In the genomic region with DNA sequence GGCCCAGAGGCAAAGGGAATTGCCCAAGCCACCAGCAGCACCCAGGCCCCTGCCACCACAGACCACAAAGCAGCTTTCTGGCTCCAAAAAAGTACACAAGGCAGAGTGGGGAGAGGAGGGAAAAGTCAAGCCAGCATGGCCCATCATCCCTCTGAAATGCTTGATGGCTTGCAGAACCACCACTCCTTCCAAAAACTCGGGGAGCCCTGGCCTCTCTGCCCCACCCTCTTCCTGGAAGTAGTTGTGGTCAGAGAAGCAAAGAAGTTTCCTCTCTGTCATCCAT, we compare ENCODE assay signal across 9 mouse cellular contexts. TPM values are rescaled to one million over a fixed set of nuclear protein-coding genes. Genes with fewer than 3 reads are reported as not detected.
DNase-seq lines count a peak whose midpoint lies in the region; ATAC-seq and TF ChIP-seq lines count a peak whose summit lies in the region.
"Had no signal": no experiment of that assay in that cellular context is flagged by ENCODE, and none has a peak within 500 bp of the region (broad histone marks: within the 10 kb centered on the region; RNA-seq: fewer than 3 reads in every experiment).

No protein-coding gene starts in this region.

- no peak overlapping the region for H3K4me3 ChIP-seq in kidney, postnatal 0 days (replicated peaks; ENCODE audit: low read depth, low read length)
- H3K4me3 ChIP-seq in CH12.LX (replicated peaks in 1 of 3; ENCODE audit: low read depth in 2 of 3, low read length in 2 of 3, poor library complexity in 1 of 3) = peak overlapping the region; percentile 84 to 99 (median 96)
- peak overlapping the region; percentile 75 for H3K4me3 ChIP-seq in embryonic facial prominence, embryonic 15.5 days (replicated peaks)

- TF ChIP-seq POLR2A in CH12.LX (IDR thresholded peaks at IDR 0.05; ENCODE audit: low read depth, low read length) = peak; percentile 52

- H3K79me2 ChIP-seq in CH12.LX (replicated peaks; ENCODE audit: control insufficient read depth, extremely low read depth, insufficient read depth, poor library complexity, severe bottlenecking) = peaks cover 16% of the 10 kb centered on the region

- H3K27ac ChIP-seq in kidney, postnatal 0 days = no peak overlapping the region
- peak overlapping the region; percentile 97 for H3K27ac ChIP-seq in CH12.LX (ENCODE audit: insufficient read depth, low read depth)
- peak overlapping the region; percentile 56 for H3K27ac ChIP-seq in embryonic facial prominence, embryonic 15.5 days (replicated peaks)

- dilution Hi-C loops in CH12.LX (cut with MboI; ENCODE audit: extremely low pct_ligation_motif_present, extremely low pct_unique_long_range_greater_than_20kb, low sequenced_read_pairs) = no loop called here

- peak overlapping the region; percentile 31; the same call in 1 of the 2 replicates for H3K9ac ChIP-seq in kidney, postnatal 0 days (ENCODE audit: low read depth, low read length)
- H3K9ac ChIP-seq in CH12.LX (ENCODE audit: insufficient read depth, low read depth) = peak overlapping the region; percentile 89
- no peak overlapping the region for H3K9ac ChIP-seq in embryonic facial prominence, embryonic 15.5 days

- 28% methylated on average over 1 of the region's 1 CpGs for WGBS in kidney, postnatal 0 days
- 9% methylated on average over 1 of the region's 1 CpGs for WGBS in embryonic facial prominence, embryonic 15.5 days

- no peaks in the 10 kb centered on the region for H3K36me3 ChIP-seq in kidney, postnatal 0 days (ENCODE audit: insufficient read depth, low read length)
- H3K36me3 ChIP-seq in CH12.LX (replicated peaks in 1 of 2; ENCODE audit: control insufficient read depth in 1 of 2, insufficient read depth in 1 of 2, low read length in 1 of 2) = peaks cover 0 to 26% of the 10 kb centered on the region in 2 experiments
- no peaks in the 10 kb centered on the region for H3K36me3 ChIP-seq in embryonic facial prominence, embryonic 15.5 days

- ATAC-seq in kidney, postnatal 0 days (replicated peaks; ENCODE audit: low FRiP score, low read depth) = no peak
- no peak for ATAC-seq in embryonic facial prominence, embryonic 15.5 days (ENCODE audit: insufficient number of reproducible peaks, low FRiP score, low TSS enrichment, low read depth)
- ATAC-seq: activated CD4-positive, CD25-positive, alpha-beta regulatory T cell, adult 4 months had no signal

- TF ChIP-seq RAD21 in CH12.LX (IDR thresholded peaks at IDR 0.05; ENCODE audit: low read depth, low read length) = no peak; the same call in 1 of the 2 replicates

- H3K4me2 ChIP-seq in kidney, postnatal 0 days (ENCODE audit: low read length) = peak overlapping the region; percentile 85
- H3K4me2 ChIP-seq in CH12.LX (ENCODE audit: insufficient read depth, low read depth, poor library complexity, severe bottlenecking) = peak overlapping the region; percentile 52
- H3K4me2 ChIP-seq in embryonic facial prominence, embryonic 15.5 days (replicated peaks) = peak overlapping the region; percentile 84

- peak; percentile 80 for TF ChIP-seq EP300 in CH12.LX (IDR thresholded peaks at IDR 0.05; ENCODE audit: low read length)

- no peaks in the 10 kb centered on the region for H3K9me3 ChIP-seq in kidney, postnatal 0 days (replicated peaks; ENCODE audit: low read length)
- H3K9me3 ChIP-seq in CH12.LX (replicated peaks; ENCODE audit: low read length) = no peaks in the 10 kb centered on the region
- H3K9me3 ChIP-seq in embryonic facial prominence, embryonic 15.5 days (replicated peaks) = no peaks in the 10 kb centered on the region

- TF ChIP-seq CTCF in kidney, postnatal 0 days (IDR thresholded peaks at IDR 0.05; ENCODE audit: low read depth) = no peak
- no peak for TF ChIP-seq CTCF in CH12.LX (conservative IDR thresholded peaks at IDR 0.05 in 1 of 2, IDR thresholded peaks at IDR 0.05 in 1 of 2; ENCODE audit: low read depth in 2 of 2, low read length in 2 of 2)

- in situ Hi-C loops in CH12.LX (cut with MboI; ENCODE audit: low pct_ligation_motif_present, low pct_unique_long_range_greater_than_20kb, low sequenced_read_pairs) = loop anchor here (5.0 kb wide), 1 partner anchor 36 kb away; no protein-coding TSS in a partner anchor

- no peak for DNase-seq in kidney, postnatal 0 days (ENCODE audit: low spot score)
- DNase-seq in kidney, adult 18-20 months = no peak
- peak; percentile 75 for DNase-seq in CH12.LX (ENCODE audit: extremely low read depth)
- peak; percentile 57 for DNase-seq in naive thymus-derived CD4-positive, alpha-beta T cell, adult 2 months (ENCODE audit: low read depth)
- no peak for DNase-seq in left cerebral cortex, postnatal 14 days (ENCODE audit: low spot score in 2 of 2)
- DNase-seq in left cerebral cortex, postnatal 25 days (ENCODE audit: low spot score in 2 of 2) = no peak

- H3K27me3 ChIP-seq in kidney, postnatal 0 days (ENCODE audit: insufficient read depth, low read length) = no peaks in the 10 kb centered on the region
- H3K27me3 ChIP-seq in CH12.LX (replicated peaks) = no peaks in the 10 kb centered on the region
- no peaks in the 10 kb centered on the region for H3K27me3 ChIP-seq in embryonic facial prominence, embryonic 15.5 days

- intact Hi-C loops in left cerebral cortex, postnatal 14 days (cut with DNase I) = loop anchor here (5.0 kb wide), 1 partner anchor 116 kb away; no protein-coding TSS in a partner anchor
- intact Hi-C loops in left cerebral cortex, postnatal 25 days (cut with DNase I) = no loop called here

- H3K4me1 ChIP-seq in kidney, postnatal 0 days (replicated peaks; ENCODE audit: insufficient read depth, low read length) = peaks cover 28% of the 10 kb centered on the region
- H3K4me1 ChIP-seq in CH12.LX (ENCODE audit: control insufficient read depth in 1 of 2, insufficient read depth in 2 of 2) = peaks cover 27 to 59% of the 10 kb centered on the region in 2 experiments
- H3K4me1 ChIP-seq in embryonic facial prominence, embryonic 15.5 days = peaks cover 62% of the 10 kb centered on the region

TF ChIP-seq in CH12.LX, 34 proteins besides CTCF, POLR2A, EP300 and RAD21 (continues in another document):
- no peak for TF ChIP-seq ZC3H11A (IDR thresholded peaks at IDR 0.05; ENCODE audit: low read depth, low read length)
- TF ChIP-seq BHLHE40 (IDR thresholded peaks at IDR 0.05; ENCODE audit: low read depth, low read length) = peak; percentile 81
- peak; percentile 95 for TF ChIP-seq TCF12 (IDR thresholded peaks at IDR 0.05; ENCODE audit: low read depth, low read length)
- no peak for TF ChIP-seq USF2 (conservative IDR thresholded peaks at IDR 0.05; ENCODE audit: low read depth, low read length)
- TF ChIP-seq MYC (IDR thresholded peaks at IDR 0.05; ENCODE audit: low read depth, low read length) = no peak
- peak; percentile 29; the same call in 1 of the 2 replicates for TF ChIP-seq POLR2AphosphoS2 (IDR thresholded peaks at IDR 0.05; ENCODE audit: low read depth, low read length)
- TF ChIP-seq NRF1 (IDR thresholded peaks at IDR 0.05; ENCODE audit: low read depth, low read length) = 0 out of 2 replicates have a peak, but pooled peaks have one; percentile 8
- no peak; the same call in none of the 2 replicates for TF ChIP-seq SIN3A (IDR thresholded peaks at IDR 0.05; ENCODE audit: low read length)
- TF ChIP-seq KAT2A (IDR thresholded peaks at IDR 0.05; ENCODE audit: insufficient replicate concordance, low read length) = no peak
- peak; percentile 76 for TF ChIP-seq MAX (IDR thresholded peaks at IDR 0.05; ENCODE audit: low read length)
- no peak for TF ChIP-seq CHD1 (IDR thresholded peaks at IDR 0.05; ENCODE audit: low read depth, low read length)
- TF ChIP-seq MAFK (IDR thresholded peaks at IDR 0.05; ENCODE audit: insufficient replicate concordance, low read length) = peak; percentile 60; the same call in 1 of the 2 replicates

RNA-seq across cellular contexts. Expression of a gene that starts 2.2 kb away (rescaled TPM):
- polyA plus RNA-seq in kidney, postnatal 0 days (2015; fragmentation: Nextera tagmentation; extraction: Ambion mirVana) = 7.4 and 7.8 TPM in 2 replicates
- total RNA-seq in CH12.LX (2012; rRNA removed) (26.1 and 29.1 TPM in 2 replicates), CH12.LX (2014; rRNA removed) (17.3 and 18.8 TPM in 2 replicates)
- polyA plus RNA-seq in CH12.LX (2012; ENCODE audit: insufficient read length, low read depth) = 23.0 and 27.6 TPM in 2 replicates
- 15.3 and 15.4 TPM in 2 replicates for polyA plus RNA-seq in embryonic facial prominence, embryonic 15.5 days (2015; fragmentation: Nextera tagmentation; extraction: Ambion mirVana)
- total RNA-seq in left cerebral cortex, postnatal 14 days (2021) = 1 to 10 TPM; 1.3 TPM
- total RNA-seq in left cerebral cortex, postnatal 25 days (2021) = under 1 TPM; 0.80 to 0.82 TPM

RNA-seq across cellular contexts. Expression of a gene that starts 5.4 kb away (rescaled TPM):
- not detected in 2 replicates for polyA plus RNA-seq in kidney, postnatal 0 days (2015; fragmentation: Nextera tagmentation; extraction: Ambion mirVana)
- total RNA-seq in CH12.LX (2012; rRNA removed) (0.25 TPM in 1 of 2 replicates, not detected in the other), CH12.LX (2014; rRNA removed) (not detected in 2 replicates)
- polyA plus RNA-seq in CH12.LX (2012; ENCODE audit: insufficient read length, low read depth) = 0.43 TPM in 1 of 2 replicates, not detected in the other
- polyA plus RNA-seq in embryonic facial prominence, embryonic 15.5 days (2015; fragmentation: Nextera tagmentation; extraction: Ambion mirVana) = not detected in 2 replicates
- not detected for total RNA-seq in left cerebral cortex, postnatal 14 days (2021)
- not detected for total RNA-seq in left cerebral cortex, postnatal 25 days (2021)
- total RNA-seq: layer of hippocampus, adult 8-10 months had no signal

RNA-seq across cellular contexts. Expression of a gene that starts 7.6 kb away (rescaled TPM):
- polyA plus RNA-seq in kidney, postnatal 0 days (2015; fragmentation: Nextera tagmentation; extraction: Ambion mirVana) = not detected in 2 replicates
- total RNA-seq in CH12.LX (2012; rRNA removed) (not detected in 2 replicates), CH12.LX (2014; rRNA removed) (not detected in 2 replicates)
- polyA plus RNA-seq in CH12.LX (2012; ENCODE audit: insufficient read length, low read depth) = not detected in 2 replicates
- not detected in 2 replicates for polyA plus RNA-seq in embryonic facial prominence, embryonic 15.5 days (2015; fragmentation: Nextera tagmentation; extraction: Ambion mirVana)
- not detected for total RNA-seq in left cerebral cortex, postnatal 14 days (2021)
- total RNA-seq in left cerebral cortex, postnatal 25 days (2021) = not detected
- total RNA-seq: layer of hippocampus, adult 8-10 months had no signal
- polyA plus RNA-seq: activated CD4-positive, CD25-positive, alpha-beta regulatory T cell, adult 4 months had no signal

RNA-seq across cellular contexts. Expression of a gene that starts 12.8 kb away (rescaled TPM):
- polyA plus RNA-seq in kidney, postnatal 0 days (2015; fragmentation: Nextera tagmentation; extraction: Ambion mirVana) = not detected in 2 replicates
- total RNA-seq in CH12.LX (2012; rRNA removed) (not detected in 2 replicates), CH12.LX (2014; rRNA removed) (not detected in 2 replicates)
- not detected in 2 replicates for polyA plus RNA-seq in CH12.LX (2012; ENCODE audit: insufficient read length, low read depth)
- polyA plus RNA-seq in embryonic facial prominence, embryonic 15.5 days (2015; fragmentation: Nextera tagmentation; extraction: Ambion mirVana) = not detected in 2 replicates
- not detected for total RNA-seq in left cerebral cortex, postnatal 14 days (2021)
- total RNA-seq in left cerebral cortex, postnatal 25 days (2021) = not detected
- total RNA-seq: layer of hippocampus, adult 8-10 months had no signal
- polyA plus RNA-seq: activated CD4-positive, CD25-positive, alpha-beta regulatory T cell, adult 4 months had no signal

RNA-seq across cellular contexts. Expression of a gene that starts 22.5 kb away (rescaled TPM):
- not detected in 2 replicates for polyA plus RNA-seq in kidney, postnatal 0 days (2015; fragmentation: Nextera tagmentation; extraction: Ambion mirVana)
- total RNA-seq in CH12.LX (2012; rRNA removed) (not detected in 2 replicates), CH12.LX (2014; rRNA removed) (not detected in 2 replicates)
- polyA plus RNA-seq in CH12.LX (2012; ENCODE audit: insufficient read length, low read depth) = not detected in 2 replicates
- not detected in 2 replicates for polyA plus RNA-seq in embryonic facial prominence, embryonic 15.5 days (2015; fragmentation: Nextera tagmentation; extraction: Ambion mirVana)
- total RNA-seq in left cerebral cortex, postnatal 14 days (2021) = not detected
- not detected for total RNA-seq in left cerebral cortex, postnatal 25 days (2021)
- total RNA-seq: layer of hippocampus, adult 8-10 months had no signal

Comparison
In these comparisons a context has a peak if more than half of its experiments do, and no peak if none do; other contexts are left out.
1. DNase-seq: peak in CH12.LX (single experiment) and naive thymus-derived CD4-positive, alpha-beta T cell, adult 2 months (single experiment); none in kidney, postnatal 0 days (single experiment), kidney, adult 18-20 months (single experiment), left cerebral cortex, postnatal 14 days (0 of 2) and left cerebral cortex, postnatal 25 days (0 of 2).
2. RNA of a gene that starts 2.2 kb away (total RNA-seq): 17.3 to 29.1 TPM in CH12.LX; 1.3 TPM in left cerebral cortex, postnatal 14 days and 0.80 to 0.82 TPM in left cerebral cortex, postnatal 25 days; every median in the first group is over 4 times any median in the second.
3. Peak in every context shown above with its lines, with median percentiles within 50 percentile points of each other: H3K4me2 ChIP-seq.